Mouse (Mus musculus) kidney, postnatal 0 days (tissue): ENCODE data around the gene Kdr. TPM values are rescaled to one million over a fixed set of nuclear protein-coding genes. Genes with fewer than 3 reads are reported as not detected.

Experiments
- ATAC-seq: fragments of 200-750 bp; cut with Nextera tagmentation; replicated peaks from 2 replicates; pipeline ENCODE4 v1.8.0; 2017; ENCODE audit warnings: low read depth, moderate number of reproducible peaks, moderate TSS enrichment, moderate library complexity; ENCODE audit not compliant: low FRiP score
- DNase-seq: peaks from one replicate; pipeline ENCODE4 v3.0.0-alpha.2; 2016; ENCODE audit warnings: low spot score
- H3K27ac ChIP-seq: fragments of 300-500 bp; sonication (generic); 2 replicates; pipeline ENCODE4 v1.5.1; 2014; ENCODE audit warnings: mild to moderate bottlenecking
- H3K27me3 ChIP-seq: fragments of 300-500 bp; sonication (generic); 2 replicates; pipeline ENCODE4 v1.6.1; 2014; ENCODE audit warnings: low read length, mixed read lengths; ENCODE audit not compliant: insufficient read depth
- H3K36me3 ChIP-seq: fragments of 300-500 bp; sonication (generic); 2 replicates; pipeline ENCODE4 v1.6.1; 2014; ENCODE audit warnings: low read length, mixed read lengths; ENCODE audit not compliant: insufficient read depth
- H3K4me1 ChIP-seq: fragments of 300-500 bp; sonication (generic); replicated peaks from 2 replicates; pipeline ENCODE4 v1.6.1; 2014; ENCODE audit warnings: antibody characterized with exemption, low read length, mixed read lengths; ENCODE audit not compliant: insufficient read depth
- H3K4me2 ChIP-seq: fragments of 300-500 bp; sonication (generic); 2 replicates; pipeline ENCODE4 v1.6.1; 2014; ENCODE audit warnings: mild to moderate bottlenecking, low read length, moderate library complexity, mixed read lengths
- H3K4me3 ChIP-seq: fragments of 300-500 bp; sonication (generic); replicated peaks from 2 replicates; pipeline ENCODE4 v1.5.1; 2014; ENCODE audit warnings: low read depth, low read length
- H3K9ac ChIP-seq: fragments of 300-500 bp; sonication (generic); 2 replicates; pipeline ENCODE4 v1.6.1; 2014; ENCODE audit warnings: low read depth, low read length
- H3K9me3 ChIP-seq: fragments of 300-500 bp; sonication (generic); replicated peaks from 2 replicates; pipeline ENCODE4 v1.6.1; 2016; ENCODE audit warnings: low read length, inconsistent platforms, mixed read lengths
- CTCF ChIP-seq: IDR thresholded peaks from 2 replicates; pipeline ENCODE4 v1.5.1; 2016; ENCODE audit warnings: antibody characterized with exemption, low read depth, mild to moderate bottlenecking, moderate library complexity
- WGBS: fragments of 180-500 bp; shearing (Covaris S2); extraction: QIAGEN DNeasy Blood & Tissue Kit; methylation state at CpG from one replicate; pipeline ENCODE4 v1.1.7; 2014; 5-methylcytosine and 5-hydroxymethylcytosine counted together
- polyA plus RNA-seq: library from polyadenylated mRNA; unstranded; fragments of >200 nt; fragmentation: Nextera tagmentation; extraction: Ambion mirVana; gene quantifications from 2 replicates; pipeline ENCODE4 v1.2.1, GENCODE M21; 2015

Gene Kdr
- polyA plus RNA-seq, 1 experiment from 2014 or later: 19.6 TPM

DNA sequence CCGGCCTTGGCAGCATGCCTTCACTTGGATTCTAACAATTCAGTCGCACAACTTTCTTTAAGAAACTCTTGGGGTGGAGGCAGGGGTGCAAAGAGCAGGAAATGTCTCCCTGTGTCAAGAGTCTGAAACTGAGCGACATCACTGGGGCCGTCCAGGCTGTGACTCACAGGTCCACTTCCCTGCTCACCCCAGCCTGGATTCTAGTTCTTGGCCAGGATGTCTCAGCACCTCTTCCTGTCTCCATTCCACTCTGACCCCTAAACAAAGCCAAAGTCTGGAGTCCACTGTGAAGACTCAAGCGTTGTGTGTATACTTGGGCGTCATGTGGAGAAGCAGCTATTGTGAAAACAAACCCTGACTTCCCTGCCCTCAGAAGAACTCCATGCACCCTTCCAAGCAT, 55.6 kb downstream of the Kdr start:
- no peaks in the 10 kb centered on the region for H3K27me3 ChIP-seq
- no peak overlapping the region for H3K4me3 ChIP-seq
- no peak for TF ChIP-seq CTCF
- no peaks in the 10 kb centered on the region; the same call in 1 of the 2 replicates for H3K4me1 ChIP-seq
- DNase-seq (peak; percentile 63), ATAC-seq (0 out of 2 replicates have a peak, but pooled peaks have one; percentile 61)
- H3K36me3 ChIP-seq: no peaks in the 10 kb centered on the region
- H3K27ac ChIP-seq: peak overlapping the region; percentile 66; the same call in 1 of the 2 replicates
- WGBS: 48% methylated on average over 6 of the region's 6 CpGs
- no peak overlapping the region for H3K4me2 ChIP-seq
- H3K9me3 ChIP-seq: no peaks in the 10 kb centered on the region
- no peak overlapping the region for H3K9ac ChIP-seq

DNA sequence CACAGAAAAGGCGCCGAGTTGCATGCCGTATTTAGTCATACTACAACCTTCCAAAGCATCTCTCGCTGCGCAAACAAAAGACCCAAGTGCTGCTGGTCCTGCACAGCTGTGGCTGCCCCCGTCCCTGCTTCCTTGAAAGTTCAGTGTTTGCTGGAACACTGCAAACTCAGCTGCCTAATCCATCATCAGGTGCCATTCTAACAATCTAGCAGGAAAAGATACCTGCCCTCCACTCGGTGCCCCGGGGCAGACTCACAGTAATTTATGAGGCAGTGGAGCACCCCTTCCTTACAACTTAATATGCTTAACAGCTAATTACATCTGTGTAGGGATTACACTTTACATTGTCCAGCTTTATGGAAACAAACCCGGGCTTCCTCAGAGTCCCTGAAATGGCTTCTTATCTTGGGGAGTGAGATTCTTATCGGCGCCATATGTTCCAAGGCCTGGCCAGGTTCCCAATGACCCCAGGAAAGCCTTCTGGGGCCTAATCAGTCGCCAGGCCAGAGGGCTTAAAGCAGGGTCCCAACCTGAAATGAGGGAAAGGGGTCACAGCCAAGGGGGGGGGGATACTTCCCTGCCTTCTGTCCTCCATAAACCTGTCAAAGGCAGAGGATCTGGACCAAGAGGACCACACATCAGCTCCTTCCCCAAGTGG, 56.4 kb downstream of the Kdr start:
- no peak for ATAC-seq

DNA sequence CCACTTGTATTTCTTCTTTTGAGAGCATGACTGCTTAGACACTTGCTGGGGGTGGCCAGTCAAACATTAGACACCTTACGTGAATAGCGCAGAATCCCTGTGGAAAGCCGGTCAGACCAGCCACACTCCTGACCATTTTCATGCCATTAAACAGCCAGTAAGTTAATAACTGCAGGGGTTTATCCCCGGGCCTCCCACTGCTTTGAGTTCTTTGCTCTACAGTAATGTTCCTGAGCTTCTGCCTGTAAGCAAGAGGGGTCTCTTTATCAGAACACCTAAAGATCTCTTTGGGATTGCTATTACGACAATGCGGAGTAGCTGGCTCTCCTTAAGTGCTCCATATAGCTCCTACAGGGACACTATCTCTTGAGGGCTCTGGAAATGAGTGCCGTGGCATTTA, 58.7 kb downstream of the Kdr start:
- Histone ChIP-seq H3K4me1 (no peaks in the 10 kb centered on the region; the same call in 1 of the 2 replicates), H3K36me3 (no peaks in the 10 kb centered on the region), H3K27me3 (no peaks in the 10 kb centered on the region), H3K4me2 (no peak overlapping the region), H3K4me3 (no peak overlapping the region), H3K27ac (no peak overlapping the region), H3K9ac (no peak overlapping the region), H3K9me3 (no peaks in the 10 kb centered on the region)
- TF ChIP-seq CTCF: no peak
- no peak for ATAC-seq
- 73% methylated on average over 7 of the region's 7 CpGs for WGBS
- DNase-seq: no peak

More for the DNA sequence above, 56.4 kb downstream of the Kdr start:
- WGBS: 22% methylated on average over 12 of the region's 12 CpGs
- H3K9ac ChIP-seq: no peak overlapping the region
- H3K4me1 ChIP-seq: no peaks in the 10 kb centered on the region; the same call in 1 of the 2 replicates
- H3K36me3 ChIP-seq: no peaks in the 10 kb centered on the region
- H3K9me3 ChIP-seq: no peaks in the 10 kb centered on the region
- TF ChIP-seq CTCF: no peak
- no peaks in the 10 kb centered on the region for H3K27me3 ChIP-seq
- no peak overlapping the region for H3K4me3 ChIP-seq
- H3K4me2 ChIP-seq: no peak overlapping the region
- H3K27ac ChIP-seq: peak overlapping the region; percentile 66
- DNase-seq: peak; percentile 60

DNA sequence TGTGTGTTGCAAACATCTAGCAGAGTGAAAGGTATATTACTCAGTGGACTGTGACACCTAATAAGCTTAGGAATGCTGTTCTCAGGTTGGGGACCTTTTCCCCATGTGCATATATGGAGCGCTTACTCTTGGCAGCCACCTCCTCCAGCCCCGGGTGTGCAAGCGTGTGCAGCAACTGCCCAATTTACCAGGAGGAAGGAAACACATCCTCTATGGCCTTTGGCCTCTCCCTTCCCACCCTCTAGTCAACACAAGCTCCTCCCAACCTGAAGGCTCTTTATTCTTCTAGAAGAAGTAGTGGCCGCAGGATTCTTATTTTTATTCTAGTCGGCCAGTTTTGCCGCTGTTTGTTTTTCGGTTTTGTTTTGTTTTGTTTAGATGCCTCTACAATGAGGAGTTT, 60.1 kb downstream of the Kdr start:
- Histone ChIP-seq H3K4me3 (no peak overlapping the region), H3K9me3 (no peaks in the 10 kb centered on the region), H3K36me3 (no peaks in the 10 kb centered on the region), H3K9ac (no peak overlapping the region), H3K27ac (no peak overlapping the region), H3K27me3 (no peaks in the 10 kb centered on the region), H3K4me1 (no peaks in the 10 kb centered on the region; the same call in 1 of the 2 replicates), H3K4me2 (no peak overlapping the region)
- no peak for TF ChIP-seq CTCF
- WGBS: 71% methylated on average over 7 of the region's 7 CpGs
- DNase-seq (peak; percentile 19), ATAC-seq (no peak)

DNA sequence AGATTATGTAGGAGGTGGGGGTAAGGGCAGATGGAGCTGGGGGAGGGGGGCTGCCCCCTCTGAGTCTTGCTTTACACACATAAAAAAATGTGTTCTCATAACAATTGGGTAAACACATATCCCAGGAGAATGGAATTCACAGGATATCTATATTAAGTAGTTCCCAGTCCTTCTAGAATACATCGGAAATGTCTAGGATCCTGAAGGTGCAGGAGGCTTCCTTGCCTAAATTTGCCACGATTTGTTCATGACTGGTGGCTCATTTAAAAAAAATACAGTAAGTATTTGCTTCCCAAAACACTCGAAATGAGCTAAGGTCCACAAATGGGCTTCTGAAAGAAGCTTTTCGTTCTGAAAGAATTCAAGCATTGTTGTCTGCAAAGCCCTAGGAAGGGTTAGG, 61.0 kb downstream of the Kdr start:
- no peak for TF ChIP-seq CTCF
- Histone ChIP-seq H3K27ac (no peak overlapping the region), H3K9ac (no peak overlapping the region), H3K4me1 (no peaks in the 10 kb centered on the region; the same call in 1 of the 2 replicates), H3K36me3 (no peaks in the 10 kb centered on the region), H3K9me3 (no peaks in the 10 kb centered on the region), H3K27me3 (no peaks in the 10 kb centered on the region), H3K4me3 (no peak overlapping the region), H3K4me2 (no peak overlapping the region)
- ATAC-seq (no peak), DNase-seq (peak; percentile 34)
- WGBS: 70% methylated on average over 4 of the region's 4 CpGs

DNA sequence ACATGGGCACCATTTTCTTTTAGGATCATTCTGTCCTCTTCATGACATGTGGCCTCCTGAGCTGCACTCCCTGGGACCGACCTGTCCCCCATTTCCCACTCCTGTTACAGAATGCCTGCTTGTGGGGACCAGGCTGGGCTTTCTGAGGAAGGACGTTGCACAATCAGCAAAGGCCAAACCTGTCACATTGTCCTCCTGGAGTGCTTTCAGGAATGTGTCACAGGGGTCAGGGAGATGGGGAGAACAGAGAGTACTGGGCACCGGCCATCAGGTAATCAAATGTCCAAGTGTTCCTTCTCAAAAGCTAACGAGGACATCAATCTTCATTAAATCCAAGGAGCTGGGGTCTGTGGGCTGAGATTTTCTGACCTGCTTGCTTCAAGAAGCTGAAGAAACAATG, 72.2 kb downstream of the Kdr start:
- no peak overlapping the region for H3K4me2 ChIP-seq
- no peak overlapping the region for H3K4me3 ChIP-seq
- no peaks in the 10 kb centered on the region for H3K4me1 ChIP-seq
- H3K27ac ChIP-seq: no peak overlapping the region
- TF ChIP-seq CTCF: no peak
- 37% methylated on average over 4 of the region's 4 CpGs for WGBS
- H3K9me3 ChIP-seq: no peaks in the 10 kb centered on the region
- DNase-seq (peak; percentile 12), ATAC-seq (no peak)
- H3K9ac ChIP-seq: no peak overlapping the region
- no peaks in the 10 kb centered on the region for H3K36me3 ChIP-seq
- no peaks in the 10 kb centered on the region for H3K27me3 ChIP-seq
